Mouse (Mus musculus): ENCODE measurements at regions not wholly inside any gene's neighbourhood (a gene's known extent, or its start where the extent isn't known, plus 50 kb on each side); places are given as distances from the start of the nearest gene placed in this dataset.
"Not testable (repeated sequence)": the region's sequence is repeated elsewhere in the genome, so short reads cannot be mapped to it uniquely, and the experiment has no call there.

- DNase-seq (ENCODE audit: low read depth) = no peak
Measured at GRCm38 (mm10) chr19:35034408-35034807, 112.2 kb downstream of the Kif20b start.

GRCm38 (mm10) chr19:35045576-35045975 is 123.4 kb downstream of the Kif20b start:
- DNase-seq (ENCODE audit: low read depth) = no peak

GRCm38 (mm10) chr19:35066352-35066935 is 144.3 kb downstream of the Kif20b start:
- DNase-seq (ENCODE audit: low read depth) = no peak

- DNase-seq (ENCODE audit: low read depth) = no peak
Measured at GRCm38 (mm10) chr19:35081126-35081525, 159.0 kb downstream of the Kif20b start.

GRCm38 (mm10) chr19:35101244-35101643 is 179.1 kb downstream of the Kif20b start:
- no peak for DNase-seq (ENCODE audit: low read depth)

- DNase-seq (ENCODE audit: low read depth) = no peak
Measured at GRCm38 (mm10) chr19:35114313-35114712, 192.2 kb downstream of the Kif20b start.

GRCm38 (mm10) chr19:35125278-35125677 is 203.1 kb downstream of the Kif20b start:
- DNase-seq (ENCODE audit: low read depth) = peak; percentile 63

- DNase-seq (ENCODE audit: low read depth) = peak; percentile 41
Measured at GRCm38 (mm10) chr19:35126594-35127051, 204.5 kb downstream of the Kif20b start.

- peak; percentile 63 for DNase-seq (ENCODE audit: low read depth)
Measured at GRCm38 (mm10) chr19:35128104-35128503, 205.9 kb downstream of the Kif20b start.

- DNase-seq (ENCODE audit: low read depth) = no peak
Measured at GRCm38 (mm10) chr19:35143131-35143530, 221.0 kb downstream of the Kif20b start.

- no peak for DNase-seq (ENCODE audit: low read depth)
Measured at GRCm38 (mm10) chr19:35143781-35144180, 221.6 kb downstream of the Kif20b start.

- DNase-seq (ENCODE audit: low read depth) = not testable (repeated sequence)
Measured at GRCm38 (mm10) chr19:35149476-35149875, 227.3 kb downstream of the Kif20b start.

GRCm38 (mm10) chr19:35150780-35151725 is 228.9 kb downstream of the Kif20b start:
- DNase-seq (ENCODE audit: low read depth) = no peak

GRCm38 (mm10) chr19:35151841-35152240 is 229.7 kb downstream of the Kif20b start:
- no peak for DNase-seq (ENCODE audit: low read depth)

GRCm38 (mm10) chr19:35157849-35158248 is 235.7 kb downstream of the Kif20b start:
- DNase-seq (ENCODE audit: low read depth) = no peak

- no peak for DNase-seq (ENCODE audit: low read depth)
Measured at GRCm38 (mm10) chr19:35164727-35165126, 242.6 kb downstream of the Kif20b start.

GRCm38 (mm10) chr19:35170554-35170953 is 248.4 kb downstream of the Kif20b start:
- DNase-seq (ENCODE audit: low read depth) = no peak

- DNase-seq (ENCODE audit: low read depth) = no peak
Measured at GRCm38 (mm10) chr19:35180102-35180501, 257.9 kb downstream of the Kif20b start.

GRCm38 (mm10) chr19:35205557-35206239 is 283.5 kb downstream of the Kif20b start:
- no peak for DNase-seq (ENCODE audit: low read depth)

GRCm38 (mm10) chr19:35244188-35244587 is 322.0 kb downstream of the Kif20b start:
- DNase-seq (ENCODE audit: low read depth) = no peak

GRCm38 (mm10) chr19:35247531-35247930 is 325.4 kb downstream of the Kif20b start:
- no peak for DNase-seq (ENCODE audit: low read depth)

- DNase-seq (ENCODE audit: low read depth) = not testable (repeated sequence)
Measured at GRCm38 (mm10) chr19:35258634-35259033, 336.5 kb downstream of the Kif20b start.

GRCm38 (mm10) chr19:35263101-35263500 is 340.9 kb downstream of the Kif20b start:
- DNase-seq (ENCODE audit: low read depth) = no peak

All from 416B (cell line).